Mouse (Mus musculus) heart, embryonic 12.5 days (tissue): ENCODE data around the gene Ptprz1. TPM values are rescaled to one million over a fixed set of nuclear protein-coding genes. Genes with fewer than 3 reads are reported as not detected.
"Not testable (repeated sequence)": the region's sequence is repeated elsewhere in the genome, so short reads cannot be mapped to it uniquely, and the experiment has no call there.

Experiments used
- ATAC-seq: fragments of 200-750 bp; cut with Nextera tagmentation; 2 replicates; pipeline ENCODE4 v1.8.0; 2017; ENCODE audit warnings: moderate TSS enrichment, moderate library complexity; ENCODE audit not compliant: insufficient number of reproducible peaks, low FRiP score
- H3K27ac ChIP-seq: fragments of 300-500 bp; sonication (generic); 2 replicates; pipeline ENCODE4 v1.5.1; 2016; ENCODE audit warnings: mild to moderate bottlenecking, moderate library complexity; ENCODE audit not compliant: poor library complexity, severe bottlenecking
- H3K27me3 ChIP-seq: fragments of 300-500 bp; sonication (generic); replicated peaks from 2 replicates; pipeline ENCODE4 v1.6.1; 2016; ENCODE audit warnings: mild to moderate bottlenecking, moderate library complexity
- H3K36me3 ChIP-seq: fragments of 300-500 bp; sonication (generic); 2 replicates; pipeline ENCODE4 v1.6.1; 2016; ENCODE audit warnings: mild to moderate bottlenecking, moderate library complexity
- H3K4me1 ChIP-seq: fragments of 300-500 bp; sonication (generic); replicated peaks from 2 replicates; pipeline ENCODE4 v1.6.1; 2016; ENCODE audit warnings: mild to moderate bottlenecking
- H3K4me2 ChIP-seq: fragments of 300-500 bp; sonication (generic); 2 replicates; pipeline ENCODE4 v1.6.1; 2016; ENCODE audit warnings: mild to moderate bottlenecking, moderate library complexity
- H3K4me3 ChIP-seq: fragments of 300-500 bp; sonication (generic); 2 replicates; pipeline ENCODE4 v1.5.1; 2016; ENCODE audit warnings: mild to moderate bottlenecking
- H3K9ac ChIP-seq: fragments of 300-500 bp; sonication (generic); 2 replicates; pipeline ENCODE4 v1.6.1; 2016; ENCODE audit warnings: mild to moderate bottlenecking, moderate library complexity
- H3K9me3 ChIP-seq: fragments of 300-500 bp; sonication (generic); replicated peaks from 2 replicates; pipeline ENCODE4 v1.6.1; 2016; ENCODE audit warnings: mild to moderate bottlenecking, moderate library complexity
- WGBS: fragments of 180-500 bp; shearing (Covaris S2); methylation state at CpG from one replicate; pipeline ENCODE4 v1.1.7; 2016; 5-methylcytosine and 5-hydroxymethylcytosine counted together
- polyA plus RNA-seq: library from polyadenylated mRNA; unstranded; fragments of >200 nt; fragmentation: Nextera tagmentation; extraction: Ambion mirVana; gene quantifications from 2 replicates; pipeline ENCODE4 v1.2.1, GENCODE M21; 2016

Ptprz1 gene
- polyA plus RNA-seq, 1 experiment from 2014 or later = 1.1 TPM

- H3K9ac ChIP-seq = no peak overlapping the region
- ATAC-seq = no peak
- 61% methylated on average over 1 of the region's 1 CpGs for WGBS
- no peak overlapping the region for H3K27ac ChIP-seq
- no peaks in the 10 kb centered on the region for H3K9me3 ChIP-seq
- no peaks in the 10 kb centered on the region for H3K27me3 ChIP-seq
- no peaks in the 10 kb centered on the region for H3K36me3 ChIP-seq
- no peaks in the 10 kb centered on the region for H3K4me1 ChIP-seq
- H3K4me3 ChIP-seq = no peak overlapping the region
- no peak overlapping the region for H3K4me2 ChIP-seq
These were observed 152.9 kb downstream of the Ptprz1 start for GRCm38 (mm10) chr6:23028251-23028650.

GRCm38 (mm10) chr6:23048836-23049235 lies 173.5 kb downstream of the Ptprz1 start:
- Histone ChIP-seq H3K4me1 (no peaks in the 10 kb centered on the region), H3K9me3 (no peaks in the 10 kb centered on the region; the same call in 1 of the 2 replicates), H3K4me2 (no peak overlapping the region), H3K27me3 (no peaks in the 10 kb centered on the region), H3K4me3 (no peak overlapping the region), H3K27ac (no peak overlapping the region), H3K36me3 (no peaks in the 10 kb centered on the region), H3K9ac (no peak overlapping the region)
- no peak for ATAC-seq
- WGBS = 82% methylated on average over 4 of the region's 4 CpGs

GRCm38 (mm10) chr6:23055734-23056133 lies 180.4 kb downstream of the Ptprz1 start:
- no peaks in the 10 kb centered on the region for H3K36me3 ChIP-seq
- H3K27ac ChIP-seq = no peak overlapping the region
- no peak overlapping the region for H3K4me2 ChIP-seq
- 82% methylated on average over 5 of the region's 5 CpGs for WGBS
- H3K9ac ChIP-seq = no peak overlapping the region
- H3K9me3 ChIP-seq = no peaks in the 10 kb centered on the region; the same call in 1 of the 2 replicates
- H3K27me3 ChIP-seq = no peaks in the 10 kb centered on the region
- H3K4me1 ChIP-seq = no peaks in the 10 kb centered on the region
- no peak for ATAC-seq
- H3K4me3 ChIP-seq = no peak overlapping the region

- Histone ChIP-seq H3K4me3 (no peak overlapping the region), H3K36me3 (no peaks in the 10 kb centered on the region), H3K9ac (no peak overlapping the region), H3K27ac (no peak overlapping the region), H3K4me2 (no peak overlapping the region), H3K9me3 (no peaks in the 10 kb centered on the region), H3K27me3 (no peaks in the 10 kb centered on the region), H3K4me1 (peaks cover 10% of the 10 kb centered on the region)
- 83% methylated on average over 2 of the region's 2 CpGs for WGBS
- ATAC-seq = no peak
These were observed 200.8 kb downstream of the Ptprz1 start for GRCm38 (mm10) chr6:23076060-23076459.

GRCm38 (mm10) chr6:23078273-23078672 lies 203.0 kb downstream of the Ptprz1 start:
- Histone ChIP-seq H3K4me1 (peaks cover 10% of the 10 kb centered on the region), H3K36me3 (no peaks in the 10 kb centered on the region), H3K9me3 (no peaks in the 10 kb centered on the region), H3K27me3 (no peaks in the 10 kb centered on the region), H3K4me2 (no peak overlapping the region), H3K4me3 (no peak overlapping the region), H3K27ac (no peak overlapping the region), H3K9ac (no peak overlapping the region)
- ATAC-seq = no peak
- WGBS = 78% methylated on average over 2 of the region's 2 CpGs

GRCm38 (mm10) chr6:23079991-23080680 lies 204.8 kb downstream of the Ptprz1 start:
- no peak overlapping the region for H3K4me2 ChIP-seq
- H3K27me3 ChIP-seq = no peaks in the 10 kb centered on the region
- peaks cover 10% of the 10 kb centered on the region for H3K4me1 ChIP-seq
- no peaks in the 10 kb centered on the region for H3K36me3 ChIP-seq
- no peak for ATAC-seq
- H3K9ac ChIP-seq = no peak overlapping the region
- 42% methylated on average over 3 of the region's 3 CpGs for WGBS
- no peak overlapping the region for H3K4me3 ChIP-seq
- 0 out of 2 replicates have a peak overlapping the region, but pooled peaks have one; percentile 40 for H3K27ac ChIP-seq
- H3K9me3 ChIP-seq = no peaks in the 10 kb centered on the region

DNA sequence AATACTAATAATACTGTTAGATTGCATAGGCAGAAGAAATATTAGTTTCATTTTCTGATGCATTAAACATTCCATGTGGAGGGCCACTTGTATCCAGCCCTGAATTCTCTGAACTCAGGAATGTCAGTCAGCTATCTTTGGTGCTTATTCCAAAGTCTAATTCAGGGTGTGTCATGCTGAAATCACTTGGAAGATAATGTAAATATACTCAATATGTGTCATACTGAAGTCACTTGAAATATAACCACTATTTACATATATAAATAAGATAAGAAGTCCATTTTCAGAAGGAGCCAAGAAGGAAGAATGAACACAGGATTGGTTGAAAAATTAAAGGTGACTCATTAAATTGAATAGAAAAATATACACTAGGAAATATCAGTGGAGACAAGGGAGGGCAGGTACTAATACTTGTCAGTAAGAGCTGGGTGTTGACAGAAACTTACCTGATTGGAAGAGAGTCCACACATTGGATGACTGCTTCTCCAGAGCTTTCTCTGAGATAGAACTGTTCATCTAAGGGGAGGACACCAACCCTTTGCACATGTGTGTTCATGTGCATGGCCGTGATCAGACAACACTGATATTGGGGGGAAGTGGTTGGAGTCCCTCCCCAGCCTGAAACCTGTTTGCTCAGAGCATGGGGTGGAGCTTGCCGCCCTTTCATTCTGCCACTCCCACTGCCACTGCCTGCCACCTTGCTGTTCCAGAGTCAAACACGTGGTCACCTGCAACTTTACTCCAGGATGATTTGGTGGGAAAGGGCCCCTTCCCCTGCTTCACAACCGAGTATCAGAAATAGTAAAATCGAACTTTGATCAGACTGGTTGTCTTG lies 209.5 kb downstream of the Ptprz1 start:
- H3K9me3 ChIP-seq = peaks cover 6% of the 10 kb centered on the region
- peaks cover 5% of the 10 kb centered on the region for H3K4me1 ChIP-seq
- ATAC-seq = no peak
- H3K4me2 ChIP-seq = no peak overlapping the region
- no peaks in the 10 kb centered on the region for H3K36me3 ChIP-seq
- 83% methylated on average over 5 of the region's 5 CpGs for WGBS
- H3K27ac ChIP-seq = no peak overlapping the region
- no peaks in the 10 kb centered on the region for H3K27me3 ChIP-seq
- H3K9ac ChIP-seq = no peak overlapping the region
- H3K4me3 ChIP-seq = no peak overlapping the region

- H3K4me3 ChIP-seq, H3K9ac ChIP-seq, H3K36me3 ChIP-seq, H3K9me3 ChIP-seq, H3K4me1 ChIP-seq, ATAC-seq, H3K27me3 ChIP-seq, H3K4me2 ChIP-seq: not testable (repeated sequence)
- H3K27ac ChIP-seq = peak overlapping the region; percentile 25; the same call in 1 of the 2 replicates
- 52% methylated on average over 4 of the region's 4 CpGs for WGBS
These were observed 214.0 kb downstream of the Ptprz1 start for GRCm38 (mm10) chr6:23089292-23089691.

- H3K27ac ChIP-seq, H3K9me3 ChIP-seq, H3K36me3 ChIP-seq, H3K4me1 ChIP-seq, H3K9ac ChIP-seq, ATAC-seq, H3K27me3 ChIP-seq, H3K4me3 ChIP-seq, H3K4me2 ChIP-seq: not testable (repeated sequence)
- WGBS = 79% methylated on average over 11 of the region's 11 CpGs
These were observed 215.2 kb downstream of the Ptprz1 start for GRCm38 (mm10) chr6:23090346-23091055.
